Mouse (Mus musculus) small intestine, adult 2 months (tissue): ENCODE measurements around the gene Txnrd2.

Experiments used
- CTCF ChIP-seq: fragments of 200-500 bp; IDR thresholded peaks from 2 replicates; pipeline ENCODE4 v1.5.1; 2012; ENCODE audit warnings: low read depth, mild to moderate bottlenecking, control low read depth, inconsistent platforms, low read length, moderate library complexity, mixed read lengths; ENCODE audit not compliant: insufficient replicate concordance, insufficient read length; ENCODE audit errors: extremely low read depth
- POLR2A ChIP-seq: fragments of 200-500 bp; IDR thresholded peaks from 2 replicates; pipeline ENCODE4 v1.6.1; 2012; ENCODE audit warnings: low read depth, mild to moderate bottlenecking, control low read depth, inconsistent platforms, low read length, moderate library complexity

DNA sequence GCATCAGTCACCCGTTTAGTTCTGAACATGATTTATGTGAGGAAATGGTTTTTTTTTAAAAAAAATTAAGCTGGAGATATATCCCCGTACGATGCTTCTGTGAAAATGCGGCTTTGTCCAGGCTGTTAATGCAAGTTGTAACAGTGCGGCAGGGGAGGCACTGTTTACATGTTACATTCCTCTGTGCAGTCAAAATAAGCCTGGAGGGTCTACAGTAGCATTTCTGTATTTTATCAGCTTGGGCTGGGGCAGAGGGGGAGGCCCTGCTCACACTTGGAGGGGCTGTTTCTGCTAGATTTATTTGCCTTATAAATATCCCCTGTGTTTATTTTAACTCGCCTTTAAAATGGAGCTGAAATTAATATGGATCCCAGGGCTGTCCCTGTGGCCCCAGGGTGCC lies 21.9 kb downstream of the Txnrd2 start:
- TF ChIP-seq CTCF (no peak), POLR2A (no peak)
